Mouse (Mus musculus) myocyte (in vitro differentiated cells): ENCODE measurements around the gene Slc30a9.

Experiments used
- E2F4 ChIP-seq: IDR thresholded peaks from one replicate; pipeline ENCODE4 v1.6.1; 2011; ENCODE audit warnings: mild to moderate bottlenecking, control low read depth, moderate library complexity; ENCODE audit not compliant: insufficient read depth
- MAX ChIP-seq: IDR thresholded peaks from one replicate; pipeline ENCODE4 v1.6.1; 2011; ENCODE audit warnings: low read depth, mild to moderate bottlenecking, control low read depth
- MYOD1 ChIP-seq, 3 experiments: IDR thresholded peaks; one replicate each; pipeline ENCODE4 v1.6.1; 2011; ENCODE audit warnings: control low read depth in 2 of 3, low read depth in 2 of 3, mild to moderate bottlenecking in 2 of 3, moderate library complexity in 1 of 3; ENCODE audit not compliant: insufficient read length in 2 of 3, control insufficient read depth in 1 of 3
- POLR2A ChIP-seq: IDR thresholded peaks from one replicate; pipeline ENCODE4 v1.6.1; 2011; ENCODE audit warnings: low read depth, mild to moderate bottlenecking, control low read depth, moderate library complexity; ENCODE audit not compliant: insufficient read length
- POLR2AphosphoS2 ChIP-seq: IDR thresholded peaks from one replicate; pipeline ENCODE4 v1.6.1; 2011; ENCODE audit warnings: low read depth, control low read depth; ENCODE audit not compliant: insufficient read length
- SRF ChIP-seq: IDR thresholded peaks from one replicate; pipeline ENCODE4 v1.6.1; 2011; ENCODE audit warnings: low read depth; ENCODE audit not compliant: control insufficient read depth, insufficient read length
- TCF12 ChIP-seq: IDR thresholded peaks from one replicate; pipeline ENCODE4 v1.6.1; 2011; ENCODE audit warnings: mild to moderate bottlenecking, control low read depth; ENCODE audit not compliant: poor library complexity, insufficient read depth, severe bottlenecking
- TCF3 ChIP-seq: IDR thresholded peaks from one replicate; pipeline ENCODE4 v1.6.1; 2011; ENCODE audit warnings: low read depth, control low read depth; ENCODE audit not compliant: insufficient read length
- USF1 ChIP-seq: IDR thresholded peaks from one replicate; pipeline ENCODE4 v1.6.1; 2011; ENCODE audit warnings: low read depth, mild to moderate bottlenecking, control low read depth, moderate library complexity

GRCm38 (mm10) chr5:67306698-67307521, at the start of gene Slc30a9:
- TF ChIP-seq MAX (no peak), POLR2A (peak; percentile 94), MYOD1 (IDR thresholded peaks at IDR 0.05; ENCODE audit: control insufficient read depth in 1 of 3, insufficient read length in 2 of 3, low read depth in 2 of 3) (peak in 1 of 3 experiments; percentile 21), POLR2AphosphoS2 (peak; percentile 98), TCF12 (no peak), SRF (no peak), USF1 (no peak), E2F4 (no peak), TCF3 (no peak)
